Mouse (Mus musculus) fat pad, adult 2 months (tissue): ENCODE results near the gene Mlxip.

Experiments used
- DNase-seq: peaks from one replicate; pipeline ENCODE4 v3.0.0-alpha.2; 2011; ENCODE audit warnings: low read depth, low spot score; ENCODE audit errors: extremely low read depth

The Mlxip gene

DNA sequence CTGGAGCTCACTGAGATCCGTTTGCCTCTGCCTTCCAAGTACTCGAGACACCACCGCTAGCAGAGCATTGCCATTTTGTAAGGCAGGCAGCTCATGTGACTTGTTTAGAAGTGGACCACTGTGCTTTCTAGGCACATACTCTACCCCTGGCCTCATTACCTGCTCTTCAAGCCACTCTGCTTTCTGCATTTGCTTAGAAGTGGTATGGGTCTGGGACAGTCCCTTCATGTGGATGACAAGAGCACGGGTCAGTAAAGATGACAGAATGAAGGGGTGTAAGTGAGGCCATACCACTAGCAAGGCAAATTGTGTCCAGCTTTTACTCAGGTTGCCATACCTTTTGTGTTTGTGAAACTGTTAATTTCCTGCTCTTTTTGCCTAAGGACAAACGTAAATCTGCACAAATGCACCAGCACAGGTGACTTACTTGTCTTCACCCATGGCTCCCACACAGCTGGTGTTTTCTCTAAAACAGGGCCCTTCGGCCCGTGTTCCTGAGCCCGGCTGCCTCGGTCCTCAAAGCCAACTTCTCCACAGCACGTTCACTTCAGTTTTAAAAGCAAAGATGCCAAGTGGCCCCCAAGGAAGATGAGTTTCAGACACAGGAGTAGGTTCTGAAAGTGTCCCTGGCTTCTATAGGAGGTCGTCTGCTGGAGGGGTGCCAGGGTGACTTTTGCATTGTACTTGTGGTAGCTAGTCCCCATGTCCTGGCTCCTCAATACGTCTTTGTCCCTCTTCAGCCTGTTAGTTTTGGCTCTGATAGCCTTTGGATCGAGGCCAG, 37.1 kb downstream of the Mlxip start:
- peak; percentile 36 for DNase-seq

DNA sequence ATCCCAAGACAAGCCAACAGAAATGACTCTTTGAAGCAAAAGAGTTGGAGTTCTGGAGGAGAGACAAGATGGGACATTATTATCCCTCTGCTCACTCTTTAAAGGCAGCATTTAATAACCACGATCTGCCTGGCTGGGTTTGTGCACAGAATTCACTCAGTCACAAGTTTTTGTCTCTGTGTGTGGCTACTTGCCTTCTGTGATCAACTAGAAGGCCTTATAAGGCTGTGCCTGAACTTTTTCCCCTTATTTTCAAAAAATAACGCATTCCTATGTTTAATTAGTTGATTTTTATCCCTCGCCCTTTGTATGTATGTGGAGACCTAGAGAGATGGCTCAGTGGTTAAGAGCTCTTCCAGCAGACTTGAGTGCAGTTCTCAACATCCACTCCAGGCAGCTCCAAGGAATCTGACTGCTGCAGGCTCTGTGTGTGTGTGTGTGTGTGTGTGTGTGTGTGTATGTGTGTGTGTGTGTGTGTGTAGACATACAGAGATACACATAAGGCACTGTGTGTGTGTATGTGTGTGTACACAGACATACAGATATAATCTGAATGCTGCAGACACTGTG, 37.8 kb downstream of the Mlxip start:
- no peak for DNase-seq

DNA sequence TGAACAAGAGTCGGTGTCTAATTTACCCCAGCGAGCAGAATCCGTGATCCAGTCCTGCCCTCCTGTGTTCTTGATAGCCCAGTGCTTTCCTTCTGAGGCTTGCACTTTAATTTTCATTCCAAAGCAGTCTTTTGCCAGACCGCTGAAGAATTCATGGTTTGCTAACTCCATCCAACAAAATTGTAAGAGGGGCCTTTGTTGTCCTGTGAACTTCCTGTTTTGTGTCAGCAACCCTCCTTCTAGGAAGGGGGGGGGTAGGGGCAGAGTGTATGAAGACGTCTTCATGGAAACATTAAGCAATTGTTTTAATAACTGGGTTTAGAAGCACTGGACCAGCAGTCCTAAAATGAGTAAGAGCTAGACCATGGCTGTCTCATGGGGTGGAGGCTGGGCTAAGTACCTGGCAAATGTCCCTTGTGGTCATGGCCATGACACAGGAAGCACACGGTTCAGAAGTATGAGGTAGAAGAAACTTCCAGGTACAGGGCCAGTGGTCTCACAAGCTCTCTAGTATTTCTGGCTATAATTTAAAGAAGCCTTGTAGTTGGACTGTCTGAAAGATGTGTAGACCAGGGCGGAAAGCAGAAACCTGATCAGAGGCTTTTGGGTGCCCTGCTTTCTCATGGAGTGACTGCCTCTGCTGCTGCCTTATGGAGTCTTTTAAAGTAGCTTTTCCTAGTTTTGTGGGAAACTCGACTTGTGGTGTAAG, 41.6 kb downstream of the Mlxip start:
- DNase-seq, result no peak

DNA sequence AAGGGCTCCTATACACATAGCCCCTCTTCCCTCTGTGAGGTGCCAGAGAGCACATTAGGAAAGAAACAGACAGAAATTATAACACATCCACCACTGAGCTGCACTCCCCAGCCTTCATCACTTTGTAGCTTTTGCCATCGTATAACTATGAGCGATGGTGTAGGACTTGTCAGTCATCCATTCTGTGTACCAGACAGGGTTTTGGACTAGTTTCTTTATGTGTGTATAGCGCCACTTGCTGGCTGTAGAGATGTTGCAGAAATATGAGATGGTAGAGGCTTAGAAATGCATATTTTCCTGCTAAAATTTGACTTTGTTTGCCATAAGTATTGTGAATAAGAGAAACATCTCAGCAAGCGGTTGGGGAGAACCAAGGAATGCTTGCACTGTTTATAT, 42.2 kb downstream of the Mlxip start:
- DNase-seq, result no peak

DNA sequence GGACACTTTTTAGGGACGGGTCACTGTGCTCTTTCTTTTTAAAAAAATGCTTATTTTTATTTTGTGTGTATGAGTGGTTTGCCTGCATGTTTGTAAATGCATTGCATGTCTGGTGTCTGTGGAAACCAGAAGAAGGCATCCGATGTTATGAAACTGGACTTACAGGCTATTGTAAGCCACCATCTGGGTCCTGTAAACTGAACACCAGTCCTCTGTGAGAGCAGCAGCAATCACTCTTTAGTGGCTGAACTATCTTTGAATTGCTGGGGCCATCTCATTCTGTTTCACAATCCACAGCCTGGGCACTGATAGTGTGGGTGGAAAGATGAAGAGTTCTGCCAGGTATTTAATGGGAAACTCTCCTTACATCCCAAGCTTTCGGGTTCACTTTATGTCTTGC, 43.8 kb downstream of the Mlxip start:
- no peak for DNase-seq

DNA sequence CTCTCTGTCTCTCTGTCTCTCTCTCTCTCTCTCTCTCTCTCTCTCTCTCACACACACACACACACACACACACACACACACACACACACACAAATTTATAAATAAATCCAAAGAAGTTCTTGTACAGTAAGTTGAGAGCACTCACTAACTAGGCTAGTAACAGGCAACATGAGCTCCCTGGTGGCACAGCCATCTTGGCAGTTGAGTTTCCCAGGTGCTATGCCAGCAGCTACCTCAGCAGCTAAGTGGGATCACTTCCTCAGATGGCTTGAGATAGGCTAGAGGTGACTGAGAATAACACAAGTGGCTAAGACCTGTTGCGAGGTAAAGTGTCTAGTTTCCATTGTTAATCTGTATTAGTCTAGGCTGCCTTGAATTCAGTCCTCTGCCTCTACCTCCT, 44.7 kb downstream of the Mlxip start:
- no peak for DNase-seq

DNA sequence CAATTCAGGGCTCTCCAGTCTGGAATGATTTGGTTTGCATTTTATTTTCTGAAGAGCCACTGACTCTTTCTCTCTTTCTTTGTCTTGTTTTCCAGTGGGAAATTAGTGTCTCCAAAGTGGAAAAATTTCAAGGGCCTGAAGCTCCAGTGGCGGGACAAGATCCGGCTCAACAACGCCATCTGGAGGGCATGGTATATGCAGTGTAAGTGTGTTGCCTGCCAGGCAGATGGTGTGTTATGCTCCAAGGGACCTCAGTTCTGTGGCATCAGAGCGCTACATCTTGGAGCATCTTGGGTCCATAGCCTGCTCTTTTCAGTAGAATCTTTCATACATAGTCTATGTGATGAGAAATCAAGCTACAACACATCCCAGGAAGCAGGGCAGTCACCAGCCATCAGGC, 45.3 kb downstream of the Mlxip start:
- no peak for DNase-seq

DNA sequence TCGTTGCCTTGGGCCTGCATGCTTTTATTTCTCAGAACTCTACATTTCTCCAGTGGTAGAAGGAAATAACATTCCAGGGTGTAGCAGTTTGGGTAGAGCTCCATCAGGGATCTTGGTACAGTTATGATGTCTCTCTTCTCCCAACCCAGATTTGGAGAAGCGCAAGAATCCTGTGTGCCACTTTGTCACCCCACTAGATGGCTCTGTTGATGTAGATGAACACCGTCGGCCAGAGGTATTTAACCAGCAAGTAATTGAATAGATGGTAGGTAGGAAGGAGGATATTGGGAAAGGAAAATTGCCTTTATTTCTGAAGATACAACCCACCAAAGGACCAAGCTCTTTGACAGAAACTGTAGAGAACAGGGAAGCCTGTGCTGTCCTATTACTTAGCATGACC, 46.1 kb downstream of the Mlxip start:
- DNase-seq, result no peak

DNA sequence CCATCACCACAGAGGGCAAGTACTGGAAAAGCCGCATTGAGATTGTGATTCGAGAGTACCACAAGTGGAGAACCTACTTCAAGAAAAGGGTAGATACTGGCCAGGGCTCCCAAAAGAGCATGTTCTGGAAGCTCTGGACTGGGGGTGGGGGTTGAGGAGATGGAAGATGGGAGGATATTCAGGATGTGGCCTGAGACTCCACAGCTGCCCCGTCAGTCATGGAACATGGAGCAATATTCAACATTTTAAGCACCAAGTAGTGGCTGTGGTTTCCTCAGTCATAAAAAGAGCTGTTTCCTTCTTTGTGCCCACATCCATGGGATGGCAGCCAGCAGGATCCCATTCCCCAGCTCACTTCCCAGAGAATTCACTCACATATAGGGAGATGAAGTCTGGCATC, 47.7 kb downstream of the Mlxip start:
- no peak for DNase-seq

DNA sequence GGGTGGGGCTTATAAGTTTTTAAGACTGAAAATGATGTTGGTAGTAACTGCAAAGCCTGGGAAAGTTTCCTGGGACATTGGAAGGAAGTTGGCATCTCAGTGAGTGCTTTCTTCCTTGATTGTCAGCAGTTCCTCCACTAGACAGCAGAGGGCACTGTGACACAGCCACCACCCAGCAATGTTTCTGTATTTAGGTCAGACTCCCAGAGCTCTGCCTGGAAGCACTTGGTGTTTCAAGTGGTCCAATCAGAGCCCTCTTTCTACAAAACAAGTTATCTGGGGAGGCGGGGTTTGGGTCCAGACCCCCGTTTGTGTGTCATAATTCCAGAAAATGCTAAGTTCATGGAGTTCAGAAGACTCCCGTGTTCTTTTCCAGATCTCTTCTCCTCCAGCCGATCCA, 49.5 kb downstream of the Mlxip start:
- no peak for DNase-seq

DNA sequence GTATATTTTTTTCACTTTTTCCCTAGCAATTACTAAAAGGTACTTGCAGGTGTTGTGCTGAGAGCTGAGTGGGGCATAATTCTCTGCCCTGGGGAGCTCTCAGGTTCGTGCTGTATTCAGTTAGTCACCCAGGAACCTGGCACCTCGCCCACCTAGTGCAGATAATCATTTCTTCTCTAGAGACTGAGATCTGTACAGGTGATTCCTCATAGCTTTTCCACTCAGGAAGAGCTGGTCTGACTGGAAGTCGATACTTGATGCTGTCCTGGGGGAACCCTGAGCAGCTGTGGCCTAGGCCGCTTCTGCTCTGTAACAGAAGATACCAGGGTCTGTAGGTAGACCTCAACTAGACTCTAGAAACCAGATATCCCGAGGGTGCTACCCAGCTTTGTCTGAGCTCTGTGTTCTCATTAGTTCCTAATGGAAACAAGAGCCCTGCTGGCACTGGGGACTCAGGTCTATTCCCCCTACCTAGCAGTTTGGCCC, 50.3 kb downstream of the Mlxip start:
- DNase-seq, result no peak

DNA sequence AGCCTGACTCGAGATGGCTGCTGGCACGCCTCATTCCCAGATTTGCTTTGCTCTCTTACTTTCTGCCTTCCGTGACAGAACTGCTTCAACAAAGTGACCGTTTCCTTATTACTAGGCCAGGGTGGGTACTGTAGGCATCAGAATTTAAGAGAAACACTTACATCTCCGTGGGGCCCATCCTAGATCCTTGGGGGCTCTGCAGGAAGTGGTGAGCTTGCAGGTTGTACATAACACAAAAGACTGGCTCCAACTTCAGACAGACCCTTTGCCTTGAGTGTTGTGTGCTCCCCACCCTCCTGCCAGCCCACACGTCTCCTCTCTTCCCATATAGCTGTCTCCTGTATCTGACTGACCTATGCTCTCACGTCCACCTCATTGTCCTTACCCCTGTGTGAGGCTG, 57.3 kb downstream of the Mlxip start:
- no peak for DNase-seq

DNA sequence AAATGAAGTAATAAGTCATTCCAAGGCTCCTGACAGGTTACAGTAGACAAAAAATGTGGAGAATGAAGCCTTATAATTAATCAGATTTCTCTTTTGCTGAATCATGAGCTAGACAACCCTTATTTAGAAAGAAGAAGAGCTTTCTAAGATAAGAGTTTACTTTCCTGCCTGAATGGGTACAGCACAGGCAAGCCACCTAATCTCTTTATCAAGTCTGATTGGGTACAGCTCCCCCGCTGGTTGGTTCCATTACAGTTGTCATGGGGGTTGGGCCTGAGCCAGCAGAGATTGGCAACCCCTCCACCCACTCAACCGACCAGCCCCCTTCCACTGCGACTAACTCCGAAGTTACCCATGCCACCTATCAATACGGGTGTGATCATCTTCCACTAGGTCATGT, 66.8 kb downstream of the Mlxip start:
- no peak for DNase-seq

DNA sequence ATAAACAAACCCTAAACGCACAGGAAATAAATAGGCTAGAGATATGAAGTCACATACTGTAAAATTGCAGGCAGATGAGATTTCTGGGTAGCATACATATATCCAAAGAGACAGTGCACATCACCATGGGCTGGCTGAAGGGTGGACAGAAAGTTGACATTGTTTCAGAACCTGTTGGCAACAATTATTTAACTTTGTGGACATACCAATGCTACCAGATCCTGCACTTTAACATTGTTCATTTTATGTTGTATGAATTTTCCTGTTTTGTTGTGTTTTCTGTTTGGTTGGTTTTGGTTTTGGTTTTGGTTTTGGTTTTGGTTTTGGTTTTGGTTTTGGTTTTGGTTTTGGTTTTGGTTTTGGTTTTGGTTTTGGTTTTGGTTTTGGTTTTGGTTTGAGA, 70.0 kb downstream of the Mlxip start:
- no peak for DNase-seq

DNA sequence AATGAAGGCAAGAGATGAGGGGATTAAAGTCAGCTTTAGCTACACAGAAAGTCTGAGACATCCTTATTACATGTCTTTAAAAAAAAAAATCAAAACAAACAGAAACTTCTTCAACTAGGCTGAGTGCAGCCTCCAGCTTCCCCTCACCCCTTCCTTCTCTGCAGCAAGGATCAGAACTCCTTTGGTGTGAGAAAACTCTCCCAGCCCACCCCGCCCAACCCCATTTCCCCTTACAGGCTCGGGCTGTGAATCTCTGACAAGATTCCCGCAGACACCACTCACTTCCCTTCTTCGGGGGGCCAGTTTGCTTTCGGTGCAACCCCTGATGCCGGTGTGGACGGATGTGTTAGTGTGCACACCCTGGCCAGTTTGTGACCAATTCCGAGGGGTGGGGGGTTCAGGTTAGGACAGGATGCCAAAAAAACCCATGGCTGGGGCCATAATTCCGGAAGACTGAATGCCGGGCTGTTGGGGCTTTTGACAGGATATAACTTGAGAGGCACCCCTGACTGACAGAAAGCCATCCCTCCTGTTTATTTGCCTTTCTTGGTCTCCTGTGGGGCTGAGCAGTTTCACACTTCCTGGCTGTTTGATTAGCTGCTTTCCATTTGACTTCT, 76.3 kb downstream of the Mlxip start:
- no peak for DNase-seq

DNA sequence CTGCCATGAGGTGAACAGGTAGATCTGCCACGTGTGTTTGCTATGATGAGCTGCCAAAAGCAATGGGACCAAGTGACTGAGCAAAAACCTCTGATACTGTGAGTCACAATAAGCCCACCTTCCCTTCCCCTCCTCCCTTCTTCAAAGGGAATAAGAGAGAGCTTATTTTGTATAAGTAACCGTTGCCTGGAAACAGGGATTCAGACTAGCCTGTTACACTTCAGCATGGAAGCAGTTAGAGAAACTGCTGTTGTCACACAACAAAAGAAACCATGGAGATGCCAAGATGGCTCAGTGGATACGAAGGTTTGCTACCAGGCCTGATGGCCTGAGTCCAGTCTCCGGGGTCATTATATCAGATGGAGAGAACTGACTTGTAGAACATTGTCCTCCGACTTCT, 79.2 kb downstream of the Mlxip start:
- no peak for DNase-seq

DNA sequence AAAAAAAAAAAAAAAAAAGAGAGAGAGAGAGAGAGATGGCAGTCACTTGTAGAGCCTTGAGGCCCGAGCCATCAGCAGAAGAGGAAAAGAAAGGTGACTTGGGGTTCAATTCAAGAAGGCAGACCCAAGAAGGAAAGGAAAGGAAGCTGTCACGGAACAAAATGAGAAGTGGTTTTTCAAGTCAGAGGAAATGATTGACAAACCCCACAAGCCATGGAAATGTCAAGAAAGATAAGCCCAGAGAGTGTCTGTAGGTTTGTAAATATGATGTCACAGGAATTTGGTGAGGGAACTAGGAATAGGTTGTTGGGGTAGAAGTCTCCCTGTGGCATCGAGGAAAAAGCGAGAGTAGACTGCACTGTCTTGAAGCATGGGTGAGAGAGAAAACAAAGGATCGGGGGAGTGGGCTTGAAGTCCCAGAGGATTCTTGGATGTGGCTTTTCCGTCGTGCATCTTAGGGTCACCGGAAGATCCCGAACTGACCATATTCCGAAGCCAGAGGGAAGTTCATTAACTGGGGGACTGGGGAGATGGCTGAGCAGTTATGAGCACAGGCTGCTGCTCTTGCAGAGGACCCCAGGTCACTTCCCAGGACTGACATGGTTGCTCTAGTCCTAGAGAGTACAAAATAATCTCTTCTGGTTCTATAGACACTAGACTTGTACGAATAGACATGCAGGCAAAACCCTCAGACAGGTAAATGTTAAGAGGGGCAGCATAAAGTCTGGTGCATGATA, 93.2 kb downstream of the Mlxip start:
- no peak for DNase-seq

DNA sequence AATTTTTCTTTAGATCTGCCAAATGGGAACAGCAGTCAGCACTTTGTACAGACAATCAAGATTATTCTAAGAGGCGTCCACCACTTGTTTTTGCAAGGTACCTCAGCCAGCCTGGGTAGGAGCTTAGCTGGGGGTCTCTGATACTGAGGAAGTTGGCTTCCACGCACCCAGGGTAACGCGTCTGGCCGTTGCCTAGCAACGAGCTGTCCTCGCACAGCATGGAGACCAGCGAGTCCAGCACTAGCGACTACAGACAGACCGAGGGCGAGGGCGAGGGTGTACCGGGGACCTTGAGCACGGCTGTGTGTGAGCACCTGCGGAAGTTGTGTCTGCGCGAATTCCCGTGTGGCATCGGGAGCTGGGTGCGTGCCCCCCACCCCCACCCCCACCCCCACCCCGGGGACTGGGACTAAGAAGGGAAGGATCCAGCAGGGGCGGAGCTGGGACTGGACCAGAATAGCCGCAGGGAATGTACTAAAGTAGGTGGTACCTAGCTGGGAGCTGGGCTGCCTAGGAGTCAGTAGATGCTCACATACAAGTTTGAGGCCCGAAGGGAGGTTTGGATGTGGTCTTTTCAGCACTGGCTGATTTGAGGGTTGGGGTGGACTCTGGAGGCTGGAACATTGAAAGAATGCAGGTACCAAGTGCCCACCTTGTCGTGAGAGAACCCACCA, 94.7 kb downstream of the Mlxip start, which contains the start of the genes Lrrc43 and Il31:
Lrrc43 (plus strand) TSS at position 194 of the 674 bp plus-strand sequence.
Il31 (minus strand) TSS at position 378 of the 674 bp plus-strand sequence.
- DNase-seq, result no peak

DNA sequence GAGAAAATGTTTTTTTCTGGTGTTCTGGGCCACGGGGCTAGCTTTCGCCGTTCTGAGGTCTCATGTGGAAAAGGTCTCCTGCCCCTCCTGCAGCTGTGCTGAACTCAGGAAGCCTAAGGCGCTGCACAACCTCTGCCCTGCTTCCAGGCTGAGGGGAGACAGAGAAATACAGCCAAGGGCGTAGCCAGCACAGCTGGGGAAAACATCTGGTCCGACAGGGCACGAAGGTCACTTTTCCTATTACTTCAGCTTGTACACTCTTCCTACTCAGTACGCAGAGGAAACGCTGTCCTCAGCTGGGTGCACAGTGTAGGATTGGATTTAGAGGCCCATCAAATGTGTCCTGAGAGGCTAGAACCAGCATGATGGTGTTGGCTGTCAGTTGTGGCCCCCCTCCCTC, 95.3 kb downstream of the Mlxip start:
- no peak for DNase-seq

DNA sequence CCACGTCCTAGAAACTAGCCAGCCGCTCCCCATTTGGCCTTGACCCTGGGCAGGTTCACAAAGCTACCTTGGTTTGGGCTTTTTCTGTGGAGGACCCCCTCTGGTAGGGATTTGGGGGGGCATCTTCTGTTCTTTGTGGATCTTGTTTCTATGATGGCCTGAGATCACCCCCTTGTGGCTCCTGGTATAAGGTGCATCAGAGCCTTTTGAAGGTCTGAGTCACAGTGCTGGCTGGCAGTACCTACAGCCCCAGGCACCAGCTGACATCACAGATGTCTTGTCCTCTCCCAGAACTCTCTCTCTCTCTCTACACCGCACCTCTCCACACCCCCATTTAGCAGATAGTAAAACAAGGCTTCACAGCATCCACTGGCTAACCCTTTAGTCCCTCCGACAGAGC, 105.1 kb downstream of the Mlxip start:
- DNase-seq, result no peak
